Mouse (Mus musculus): ENCODE results near the gene Efhd2.
A peak's percentile ranks its signal among the peaks of the same experiment; 100 is the strongest.

The Efhd2 gene

DNA sequence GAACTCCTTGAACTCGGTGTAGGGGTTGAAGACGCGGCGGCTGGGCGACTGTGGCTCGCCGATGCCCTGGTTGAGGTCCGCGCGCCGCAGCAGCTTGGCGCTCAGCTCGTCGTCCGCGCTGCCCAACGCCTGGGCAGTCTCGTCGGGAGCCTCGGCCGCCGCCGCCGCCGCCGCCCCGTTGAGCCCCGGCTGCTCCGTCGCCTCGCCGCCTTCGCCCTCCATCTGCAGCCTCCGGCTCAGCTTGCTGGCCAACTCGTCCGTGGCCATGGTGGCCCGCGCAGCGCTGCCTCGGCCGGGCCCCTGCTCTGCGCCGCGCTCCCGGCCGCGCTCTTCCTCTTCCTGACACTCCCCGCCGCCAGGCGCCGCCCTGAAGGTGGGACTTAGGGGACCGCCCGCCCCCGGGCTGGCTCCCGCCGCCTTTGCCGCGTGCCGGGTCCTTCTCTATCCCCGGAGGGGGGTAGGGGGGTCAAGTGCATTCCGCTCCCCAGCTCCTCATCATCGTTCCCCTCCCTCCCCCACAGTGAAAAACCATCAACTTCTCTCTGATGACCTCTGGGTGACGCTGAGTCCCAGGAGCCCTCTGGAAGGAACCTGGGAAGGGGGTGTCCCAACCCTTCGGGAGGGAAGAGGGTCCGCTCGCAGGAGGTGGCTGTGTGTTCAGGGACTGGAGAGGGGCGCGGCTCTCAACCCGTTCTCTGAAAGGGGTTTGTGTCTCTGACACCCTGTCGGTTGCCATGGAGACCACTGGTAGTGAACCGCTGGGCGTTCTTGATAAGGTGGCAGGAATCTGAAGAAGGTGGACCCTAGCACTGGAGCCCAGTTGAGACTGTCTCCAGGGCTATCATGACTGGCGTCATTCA is at the start of gene Efhd2:
Efhd2 (minus strand) TSS at position 320 of the 860 bp plus-strand sequence.
- peak; percentile 76 for DNase-seq (ENCODE audit: extremely low spot score)

DNA sequence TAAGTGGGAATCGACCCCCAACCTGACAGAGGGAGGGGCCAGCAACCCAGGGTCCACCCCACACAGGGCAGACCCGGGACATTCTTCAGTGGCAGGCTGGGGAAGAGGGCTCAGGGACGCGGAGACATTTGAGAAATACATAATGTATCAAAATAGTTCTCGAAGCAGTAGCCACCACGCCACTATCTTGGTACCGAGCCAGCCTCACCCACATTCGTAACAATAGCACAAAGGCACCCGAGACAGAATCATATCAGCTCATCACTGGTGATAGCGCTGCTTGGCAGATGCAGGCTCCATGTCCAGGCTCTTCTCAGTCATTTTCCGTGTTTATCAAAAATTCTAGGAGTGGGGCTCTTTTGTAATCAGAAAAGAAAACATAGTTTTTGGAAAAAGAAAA is 49.2 kb upstream of the Efhd2 start:
- DNase-seq (ENCODE audit: extremely low spot score): no peak

DNA sequence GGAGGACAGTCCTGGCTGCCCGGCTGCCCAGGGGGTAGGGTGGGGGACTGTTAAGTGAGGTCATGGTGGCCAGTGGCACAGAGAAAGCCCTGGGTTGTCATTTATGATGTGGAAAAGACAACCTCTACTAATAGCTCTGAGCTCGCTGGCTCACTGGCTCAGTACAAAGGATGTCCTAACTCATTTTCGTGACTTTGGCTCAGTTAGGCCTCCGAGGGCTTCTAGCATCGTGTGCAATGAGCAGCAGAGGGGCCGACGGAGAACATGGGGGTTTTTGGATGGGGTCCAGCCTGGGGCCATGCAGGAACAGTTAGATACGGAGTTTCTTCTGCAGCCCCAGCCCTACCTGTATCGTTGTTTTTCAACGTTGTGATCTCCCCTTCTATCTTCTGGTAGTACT is 45.7 kb upstream of the Efhd2 start:
- no peak for DNase-seq (ENCODE audit: extremely low spot score)

DNA sequence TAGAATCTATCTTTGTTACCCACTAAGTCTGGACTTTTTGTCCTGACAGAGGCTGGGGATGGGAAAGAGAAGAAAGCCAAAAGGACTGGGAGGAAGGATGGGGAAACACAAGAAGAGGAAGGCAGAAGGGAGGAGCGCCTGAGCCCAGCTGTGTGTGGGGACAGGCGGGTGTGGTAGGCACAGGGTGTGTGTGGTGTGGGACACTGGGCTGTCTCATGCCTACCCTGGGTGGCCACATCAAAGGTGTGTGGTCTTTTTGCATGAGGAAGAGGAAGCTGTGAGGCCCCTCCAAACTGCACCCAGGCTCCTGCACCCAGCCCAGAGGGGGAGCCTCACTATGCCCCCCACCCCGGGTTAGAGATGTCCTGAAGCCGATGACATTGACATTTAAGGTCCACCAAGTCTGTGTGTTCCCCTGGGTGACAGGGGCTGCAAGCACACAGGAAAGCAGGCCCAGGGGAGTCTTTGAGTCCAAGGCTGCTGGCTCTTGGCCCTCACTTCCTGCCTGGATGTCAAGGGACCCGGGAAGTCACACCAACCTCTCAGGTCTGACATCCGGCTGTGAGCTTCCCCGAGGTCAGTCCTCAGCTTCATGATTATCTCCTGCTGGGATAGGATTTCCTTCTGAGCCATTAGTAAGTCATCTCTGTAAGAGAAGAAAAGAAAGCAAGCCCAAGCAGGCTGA is 43.2 kb upstream of the Efhd2 start:
- DNase-seq (ENCODE audit: extremely low spot score): no peak

DNA sequence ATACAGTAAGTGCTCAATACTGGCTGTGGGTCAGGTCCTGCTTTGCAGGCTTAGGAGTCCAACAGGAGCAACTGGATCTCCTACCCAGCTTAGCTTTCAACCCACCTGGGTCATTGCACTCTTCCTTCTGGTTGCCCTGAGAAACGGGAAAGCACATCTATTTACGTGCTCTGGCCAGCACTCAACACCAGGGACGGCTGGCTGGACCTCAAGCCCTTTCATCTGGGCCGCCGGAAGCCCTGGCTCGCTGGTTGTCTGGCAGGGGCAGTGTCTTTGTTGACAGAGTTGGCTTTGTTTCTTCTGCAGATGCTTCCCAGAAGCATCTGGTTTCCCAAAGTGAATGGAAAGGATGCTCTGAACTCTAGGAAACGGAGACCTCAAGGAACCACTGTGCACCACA is 39.3 kb upstream of the Efhd2 start:
- peak; percentile 38 for DNase-seq (ENCODE audit: extremely low spot score)

DNA sequence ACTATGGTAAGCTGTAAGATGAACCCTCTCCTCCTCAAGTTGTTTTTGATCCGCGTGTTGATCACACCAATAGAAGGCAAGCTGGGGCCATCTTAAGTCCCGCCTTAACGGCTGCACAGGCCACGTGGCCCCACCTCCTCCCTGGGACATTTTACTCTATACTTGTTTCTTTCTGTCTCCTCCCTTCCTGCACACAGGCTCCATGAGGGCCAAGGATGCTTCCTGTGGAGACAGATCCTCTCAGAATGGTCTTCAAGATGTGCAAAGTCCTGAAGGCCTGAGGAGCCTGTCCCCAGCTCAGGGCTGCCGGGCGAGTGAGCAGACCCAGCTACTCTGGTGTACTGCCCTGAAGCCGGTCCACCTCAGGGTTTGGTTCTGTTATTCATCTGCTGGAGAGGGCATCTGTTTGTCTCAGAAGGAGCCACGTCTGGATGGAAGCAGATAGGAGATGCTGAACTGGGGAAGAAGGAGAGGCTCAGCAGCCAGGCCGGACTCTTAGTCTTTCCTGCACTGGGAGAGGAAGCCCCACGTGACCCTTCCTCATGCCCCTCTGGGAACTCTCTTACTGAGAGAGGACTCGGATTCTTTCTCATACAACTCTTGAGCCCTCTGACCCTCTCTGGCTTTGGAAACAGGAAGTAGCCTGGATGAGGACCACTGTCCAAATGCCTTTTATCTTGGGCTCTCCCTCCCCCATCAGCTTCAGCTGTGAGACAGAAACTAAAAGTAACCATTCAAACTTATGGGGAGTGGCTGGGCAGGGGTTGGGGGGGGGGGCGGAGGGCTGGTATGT is 38.7 kb upstream of the Efhd2 start:
- DNase-seq (ENCODE audit: extremely low spot score): peak; percentile 27

DNA sequence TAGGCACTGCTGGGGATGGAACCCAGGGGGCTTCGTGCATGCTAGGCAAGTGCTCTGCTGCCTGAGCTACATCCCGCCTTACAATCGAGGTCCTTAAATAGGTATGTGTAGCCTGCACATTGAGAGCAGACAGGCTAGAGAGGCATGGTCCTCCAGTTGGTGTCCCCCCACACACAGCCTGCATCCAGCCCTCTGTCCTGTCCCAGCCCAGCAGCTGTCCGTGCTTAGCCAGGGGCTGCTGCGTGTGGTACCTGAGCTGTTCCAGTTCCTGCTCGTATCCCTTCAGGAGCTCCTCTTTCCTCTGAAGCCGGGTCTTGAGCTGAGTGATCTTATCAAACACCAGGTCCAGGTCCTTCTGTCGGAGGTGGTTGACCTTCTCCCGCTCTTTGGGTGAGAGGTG is 30.0 kb upstream of the Efhd2 start:
- no peak for DNase-seq (ENCODE audit: extremely low spot score)

DNA sequence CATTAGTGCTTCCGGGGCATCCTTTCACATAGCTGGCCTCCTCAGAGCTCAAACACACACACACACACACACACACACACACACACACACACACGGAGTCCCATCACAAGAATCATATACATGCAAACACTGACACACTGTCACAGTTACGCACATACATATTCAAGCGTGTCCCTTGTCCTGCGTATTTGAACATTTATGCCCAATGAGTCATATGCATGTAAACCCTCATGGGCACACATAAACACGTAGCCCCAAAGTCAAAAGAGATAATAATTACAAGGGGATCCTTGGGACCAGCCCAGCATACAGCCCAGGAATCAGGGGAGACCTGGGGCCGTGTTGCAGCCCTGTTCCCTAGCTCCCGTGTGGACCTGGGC is 27.7 kb upstream of the Efhd2 start:
- DNase-seq (ENCODE audit: extremely low spot score): no peak

DNA sequence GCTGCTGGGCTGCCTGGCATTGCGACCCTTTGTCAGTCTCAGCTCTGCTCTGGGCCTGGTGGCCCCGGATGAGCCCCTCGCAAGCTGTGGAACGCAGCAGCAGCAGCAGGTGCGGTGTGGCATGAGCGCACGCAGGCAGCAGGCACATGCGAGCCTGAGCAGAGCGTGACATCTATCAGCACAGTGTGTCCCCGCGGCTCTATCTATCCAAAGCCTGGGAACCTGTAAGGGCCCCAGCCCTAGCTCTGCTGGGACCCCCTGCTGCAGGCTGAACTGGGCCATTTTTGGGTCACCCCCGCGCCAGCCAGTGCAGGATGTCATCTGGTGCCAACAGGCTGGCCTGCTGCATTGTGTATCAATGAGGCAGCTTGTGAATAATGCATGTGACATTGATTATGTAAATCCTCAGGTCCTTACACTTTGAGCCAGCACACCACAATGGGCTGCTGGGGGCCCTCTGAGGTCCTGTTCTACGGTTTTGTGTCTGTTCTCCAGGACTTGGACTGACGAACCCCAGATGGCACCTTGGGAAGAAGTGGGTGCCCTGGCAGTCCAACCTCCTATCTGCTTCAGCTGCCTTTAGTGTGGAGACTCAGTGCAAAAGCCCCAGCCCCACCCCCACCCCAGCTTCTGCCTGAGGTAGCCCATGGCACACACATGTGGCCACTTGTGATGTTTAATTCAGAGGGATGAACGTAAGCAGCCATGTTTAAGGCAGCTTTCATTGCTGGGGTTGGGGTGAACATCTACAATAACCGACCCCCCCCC is 27.2 kb upstream of the Efhd2 start:
- no peak for DNase-seq (ENCODE audit: extremely low spot score)

DNA sequence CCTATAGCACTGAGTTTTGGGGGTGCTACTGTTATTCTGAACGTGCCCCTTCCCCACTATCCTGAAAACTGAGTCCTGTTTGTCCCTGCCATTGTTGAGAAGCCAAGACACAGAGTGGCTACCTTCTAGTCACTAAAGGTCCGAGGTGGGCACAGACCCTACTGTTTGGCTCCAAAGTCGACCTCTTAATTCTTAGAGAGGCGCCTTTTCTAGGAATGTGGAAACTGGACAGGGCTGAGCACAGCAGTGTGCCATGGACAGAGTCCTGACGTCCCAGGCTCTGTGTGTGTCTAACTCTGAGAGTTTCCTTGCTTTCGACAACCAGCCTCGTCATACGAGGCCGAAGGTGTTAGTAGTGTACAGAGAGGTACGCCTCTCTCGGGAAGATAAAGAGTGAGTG is 25.7 kb upstream of the Efhd2 start:
- DNase-seq (ENCODE audit: extremely low spot score): no peak

DNA sequence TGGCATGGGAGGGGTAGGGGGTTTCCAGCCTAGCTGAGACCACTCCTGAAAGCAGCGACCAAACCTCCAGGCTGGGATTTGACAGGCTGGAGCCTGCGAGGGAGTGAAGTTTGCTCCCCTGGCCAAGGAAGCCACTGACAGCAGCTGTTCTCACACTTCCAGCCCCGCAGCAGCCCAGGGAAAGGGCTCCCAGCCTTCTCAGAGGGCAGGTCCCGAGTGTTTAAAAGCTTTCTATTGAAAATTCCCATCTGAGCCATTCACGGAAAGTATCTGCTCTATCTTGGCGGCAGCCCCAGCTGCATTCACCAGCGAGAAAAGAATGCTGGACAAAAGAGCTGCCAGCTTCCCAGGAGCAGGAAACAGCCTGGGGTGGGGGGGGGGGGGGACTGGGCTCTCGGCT is 25.2 kb upstream of the Efhd2 start:
- DNase-seq (ENCODE audit: extremely low spot score): no peak

DNA sequence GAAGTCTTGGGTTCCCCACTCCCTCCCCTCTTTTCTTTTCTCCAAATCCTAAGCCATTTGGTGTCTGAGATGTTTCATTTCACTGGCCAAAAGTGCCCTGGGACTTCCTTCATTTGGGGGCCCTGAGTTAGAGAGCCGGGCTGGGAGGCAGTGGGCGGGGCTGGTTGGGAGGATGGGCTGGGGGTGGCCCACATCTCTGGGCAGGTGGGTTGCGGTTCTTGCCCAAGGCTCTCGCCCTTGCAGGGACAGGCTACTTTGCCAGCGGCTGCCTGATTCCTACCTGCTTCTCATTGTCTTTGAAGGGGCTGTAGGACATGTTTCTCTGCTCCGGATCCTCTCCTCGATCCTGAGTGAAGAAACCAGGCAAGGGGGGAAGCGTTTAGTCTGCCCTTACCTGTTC is 24.2 kb upstream of the Efhd2 start:
- no peak for DNase-seq (ENCODE audit: extremely low spot score)

DNA sequence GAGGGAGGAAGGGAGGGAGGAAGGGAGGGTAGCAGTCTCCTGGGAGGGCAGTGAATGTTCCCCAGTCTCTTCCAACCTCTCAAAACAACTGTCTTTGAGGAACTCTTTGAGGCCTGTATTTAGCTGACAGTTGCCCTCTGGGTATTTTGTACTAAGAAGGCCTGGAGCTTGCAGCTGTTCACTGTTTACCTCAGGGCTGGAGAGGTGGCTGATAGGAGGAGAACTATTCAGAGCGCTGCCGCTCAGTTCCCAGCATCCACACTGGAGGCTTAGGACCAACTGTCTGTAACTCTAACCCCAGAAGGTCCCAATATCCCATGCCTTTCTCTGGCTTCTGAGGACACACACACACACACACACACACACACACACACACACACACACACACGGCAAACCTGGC is 23.1 kb upstream of the Efhd2 start:
- no peak for DNase-seq (ENCODE audit: extremely low spot score)

DNA sequence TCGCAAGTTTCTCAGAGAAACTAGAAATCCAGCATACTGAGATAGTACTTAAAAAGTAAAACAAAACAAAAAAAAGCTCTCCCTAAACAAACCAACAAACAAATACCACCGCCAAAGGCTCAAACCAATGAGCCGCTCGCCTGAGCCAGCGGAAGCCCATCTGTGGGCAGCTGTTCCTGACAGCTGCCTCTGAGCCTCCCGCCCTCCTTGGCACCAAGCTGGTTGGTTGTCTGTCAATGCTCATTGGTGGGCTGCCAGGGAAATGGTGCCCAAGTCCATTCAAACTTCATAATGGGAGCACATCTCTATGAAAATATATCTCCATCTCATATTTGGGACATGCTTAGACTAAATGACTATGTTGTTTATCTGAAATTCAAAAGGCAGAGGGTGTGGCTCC is 22.5 kb upstream of the Efhd2 start:
- no peak for DNase-seq (ENCODE audit: extremely low spot score)

DNA sequence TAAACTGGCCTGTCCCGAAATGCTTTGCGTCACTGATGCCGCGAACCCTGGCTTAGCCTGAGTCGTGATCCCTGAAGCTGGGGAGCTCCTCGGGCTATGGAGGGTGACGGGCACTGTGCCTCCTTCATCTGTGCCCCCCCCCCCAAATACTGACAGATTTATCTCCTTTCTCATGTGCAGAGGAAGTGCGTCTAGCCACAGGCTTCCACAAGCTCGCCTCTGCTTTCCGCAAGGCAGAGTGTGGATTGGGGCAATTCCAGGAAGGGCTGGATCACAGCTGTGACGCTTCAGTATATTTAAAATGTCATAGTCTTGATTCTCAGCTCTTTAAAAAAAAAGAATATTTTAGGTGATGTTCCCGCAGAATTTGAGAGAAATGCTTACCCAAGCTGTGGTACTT is 21.1 kb upstream of the Efhd2 start:
- DNase-seq (ENCODE audit: extremely low spot score): no peak

DNA sequence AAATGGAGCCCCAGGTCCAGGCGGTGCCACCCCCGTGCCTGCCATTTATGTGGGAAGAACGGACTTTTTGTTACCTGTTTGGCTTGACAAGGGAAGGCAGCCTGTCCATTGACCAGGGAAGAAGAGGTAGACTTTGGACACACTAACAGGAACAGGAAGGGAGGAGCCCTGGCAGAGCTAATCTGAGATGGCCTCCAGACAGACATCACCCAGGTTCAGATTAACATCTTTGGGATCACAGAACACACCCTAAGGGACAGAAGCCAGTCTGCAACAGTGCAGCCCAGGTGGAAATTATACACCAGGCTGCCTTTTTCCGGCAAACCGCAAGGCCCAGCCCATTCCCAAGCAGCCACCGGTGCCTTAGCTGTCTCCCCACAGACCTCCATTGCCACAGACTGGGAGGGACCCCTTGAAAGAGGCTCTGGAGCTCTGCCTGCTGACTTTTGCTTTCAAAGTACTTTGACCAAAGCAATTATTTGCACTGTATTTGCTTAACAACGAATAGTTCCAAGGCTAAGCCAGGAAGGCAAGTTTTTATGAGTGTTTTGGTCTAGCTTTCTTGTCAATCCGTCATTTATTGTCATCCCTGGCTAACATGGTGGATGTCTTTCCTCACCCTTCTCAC is 18.6 kb upstream of the Efhd2 start:
- DNase-seq (ENCODE audit: extremely low spot score): no peak

DNA sequence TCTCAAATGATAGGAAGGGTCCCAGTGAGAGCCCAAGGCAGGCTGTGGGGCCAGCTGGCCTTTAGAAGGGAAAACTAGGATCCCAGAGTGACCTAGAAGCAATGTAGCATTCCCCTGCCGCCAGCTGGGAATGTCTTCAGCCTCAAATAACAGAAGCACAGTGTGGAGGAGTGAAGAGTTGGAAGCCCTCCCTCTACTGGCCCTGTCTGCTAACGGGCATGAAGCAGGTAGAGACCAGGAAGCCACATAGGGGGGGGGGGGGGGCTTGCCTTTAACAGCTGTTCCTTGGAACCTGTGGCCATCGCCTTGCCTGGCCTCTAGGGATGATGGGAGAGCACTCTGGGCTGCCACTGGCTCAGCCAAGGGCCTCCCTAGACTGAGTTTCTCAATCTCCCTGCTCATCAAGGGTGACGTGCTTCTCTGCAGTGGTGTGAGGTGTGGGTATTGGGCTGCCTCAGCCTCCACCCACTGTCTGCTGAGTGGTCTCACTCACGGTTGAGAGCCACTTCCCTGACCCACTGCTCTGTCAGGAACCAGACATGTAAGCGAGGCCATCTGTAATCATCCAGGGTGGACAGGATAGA is 11.8 kb upstream of the Efhd2 start:
- DNase-seq (ENCODE audit: extremely low spot score): no peak

DNA sequence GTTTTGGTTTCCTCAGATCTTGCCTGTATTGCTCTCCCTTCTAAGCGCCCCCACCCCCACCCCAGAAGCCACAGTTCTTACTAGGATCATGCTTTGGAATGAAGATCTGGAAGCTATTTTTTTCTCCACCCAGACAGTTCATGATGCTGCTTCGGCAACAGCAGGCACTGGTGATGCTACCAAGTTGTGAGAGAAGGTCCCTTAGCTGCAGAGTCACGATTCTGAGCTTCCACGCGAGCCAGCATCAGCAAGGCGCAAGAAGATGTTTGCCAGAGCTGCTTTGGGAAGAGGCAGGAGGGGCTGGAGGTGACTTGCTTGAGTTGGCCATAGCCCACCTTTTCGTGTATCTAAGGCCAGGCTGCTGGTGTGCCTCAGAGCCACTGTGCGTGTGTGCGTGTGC is 10.7 kb upstream of the Efhd2 start:
- no peak for DNase-seq (ENCODE audit: extremely low spot score)

DNA sequence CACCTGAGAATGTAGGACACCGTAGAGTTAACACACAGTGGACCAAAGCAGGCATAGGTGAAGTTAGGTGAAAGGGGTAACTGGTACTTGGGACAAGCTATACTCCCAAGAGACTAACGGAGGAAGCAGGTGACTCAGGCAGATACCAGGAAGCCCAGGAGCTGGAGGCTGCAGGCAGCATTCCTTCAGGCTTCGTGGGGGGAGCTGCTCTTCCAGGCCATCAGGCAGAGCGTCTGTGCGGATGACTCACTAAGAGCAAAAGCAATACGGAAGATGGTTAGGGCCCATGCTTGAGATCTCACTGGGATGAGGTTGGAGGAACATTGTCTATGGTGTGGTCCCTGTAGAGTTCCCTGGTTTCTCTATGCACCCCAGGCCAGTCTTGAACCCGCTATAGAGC is 8.1 kb upstream of the Efhd2 start:
- DNase-seq (ENCODE audit: extremely low spot score): no peak

DNA sequence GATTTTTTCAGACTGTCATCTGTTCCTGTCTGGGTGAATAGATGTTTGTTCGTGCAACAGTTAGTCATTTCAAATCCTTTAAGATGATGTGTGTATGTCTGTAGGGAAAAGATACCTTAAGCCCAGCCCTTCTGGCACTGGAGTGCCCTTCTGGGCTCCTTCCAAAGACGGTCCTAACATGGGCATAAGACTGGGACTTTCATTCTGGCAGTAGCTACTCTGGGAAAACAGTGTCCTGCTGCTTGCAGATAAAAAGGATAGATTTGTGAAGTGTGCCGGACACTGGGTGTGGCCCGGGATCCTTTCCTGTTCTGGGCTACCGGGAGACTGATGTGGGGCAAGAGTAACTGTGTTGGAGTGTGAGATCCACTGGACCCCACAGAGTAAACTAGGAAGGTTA is 7.2 kb upstream of the Efhd2 start:
- no peak for DNase-seq (ENCODE audit: extremely low spot score)

DNA sequence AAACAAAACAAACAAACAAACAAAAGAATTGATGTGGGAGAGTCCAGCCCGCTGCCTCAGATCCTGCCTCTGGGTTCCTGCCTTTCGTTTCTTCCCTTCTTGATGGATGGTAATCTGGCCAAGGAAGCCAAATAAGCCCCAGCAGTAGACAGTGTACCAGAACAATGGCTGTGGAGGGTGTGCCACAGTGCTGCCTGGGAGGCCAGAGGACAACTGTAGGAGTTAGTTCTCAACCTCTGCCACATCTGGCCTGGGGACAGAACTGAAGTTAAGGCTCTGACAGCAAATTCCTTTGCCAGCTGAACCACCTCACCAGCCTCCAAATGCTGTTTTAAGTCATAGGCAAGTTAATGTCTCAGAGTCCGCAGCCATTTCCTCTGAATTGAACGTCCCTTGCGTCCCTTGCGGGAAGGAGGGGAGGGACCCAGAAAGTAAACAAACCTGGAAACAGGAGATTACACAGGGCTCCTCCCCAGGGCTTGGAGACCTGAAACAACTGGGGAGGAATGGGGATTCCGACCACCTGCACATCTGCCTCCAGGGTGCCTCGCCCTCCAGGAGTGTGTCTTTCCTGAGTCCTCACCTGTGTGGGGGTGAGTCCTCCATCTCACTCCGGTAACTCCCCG is 6.7 kb upstream of the Efhd2 start:
- no peak for DNase-seq (ENCODE audit: extremely low spot score)

All from embryo, embryonic 9.5 days (tissue).